22 mouse cellular contexts compared by ENCODE assay signal in the genomic region with DNA sequence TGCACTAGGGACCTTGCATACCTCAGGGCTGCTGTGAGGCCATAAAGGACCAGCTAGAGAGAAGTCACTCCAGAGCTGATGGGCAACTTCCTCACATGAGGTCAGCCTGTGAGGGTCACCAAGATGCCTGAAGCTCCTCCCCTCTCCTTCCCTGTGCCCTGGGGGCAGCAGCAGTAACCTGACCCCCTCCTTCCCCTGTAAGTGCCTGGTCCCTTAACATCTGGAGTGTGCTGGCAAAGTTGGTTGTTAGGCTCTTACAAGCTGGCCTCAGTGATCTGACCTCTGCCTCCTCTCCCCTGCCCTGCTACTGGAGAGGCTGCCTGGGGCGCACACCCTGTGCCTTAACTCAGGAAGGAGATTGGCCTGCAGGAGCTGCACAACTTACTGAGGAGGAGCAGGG.
"Had no signal": no experiment of that assay in that cellular context is flagged by ENCODE, and none has a peak within 500 bp of the region (broad histone marks: within the 10 kb centered on the region; RNA-seq: fewer than 3 reads in every experiment).

No protein-coding gene starts in this region.

- H3K4me3 ChIP-seq: layer of hippocampus, adult 2 months; limb, embryonic 12.5 days; limb, embryonic 15.5 days; midbrain, embryonic 12.5 days; midbrain, embryonic 15.5 days; neural tube, embryonic 12.5 days; neural tube, embryonic 15.5 days had no signal

- H3K27me3 ChIP-seq: limb, embryonic 12.5 days; limb, embryonic 15.5 days; midbrain, embryonic 12.5 days; midbrain, embryonic 15.5 days; neural tube, embryonic 12.5 days; neural tube, embryonic 15.5 days had no signal

- DNase-seq: kidney, adult 2 months; kidney, postnatal 25 days; layer of hippocampus, adult 9-11 months; liver, postnatal 0 days; lung, embryonic 14.5 days; lung, postnatal 4 days; retina, postnatal 1 day; right cerebral cortex, postnatal 4 days; thymus, adult 2 months; thymus, postnatal 14 days; thymus, postnatal 4 days had no signal

- ATAC-seq: liver, postnatal 0 days; lung, postnatal 0 days; midbrain, embryonic 15.5 days had no signal

- H3K36me3 ChIP-seq: limb, embryonic 12.5 days; midbrain, embryonic 12.5 days; midbrain, embryonic 15.5 days; neural tube, embryonic 12.5 days; neural tube, embryonic 15.5 days had no signal

- H3K27ac ChIP-seq: kidney, postnatal 0 days; layer of hippocampus, adult 2 months; limb, embryonic 12.5 days; limb, embryonic 15.5 days; liver, embryonic 14.5 days; midbrain, embryonic 12.5 days; midbrain, embryonic 15.5 days; neural tube, embryonic 12.5 days; neural tube, embryonic 15.5 days; stomach, postnatal 0 days had no signal

- H3K9me3 ChIP-seq: limb, embryonic 15.5 days; midbrain, embryonic 12.5 days; midbrain, embryonic 15.5 days; neural tube, embryonic 12.5 days; neural tube, embryonic 15.5 days had no signal
